Mouse (Mus musculus): ENCODE measurements around the gene Rexo1. TPM values are rescaled to one million over a fixed set of nuclear protein-coding genes. Genes with fewer than 3 reads are reported as not detected.

Rexo1 gene
- polyA plus RNA-seq, 1 experiment: 62.7 TPM

DNA sequence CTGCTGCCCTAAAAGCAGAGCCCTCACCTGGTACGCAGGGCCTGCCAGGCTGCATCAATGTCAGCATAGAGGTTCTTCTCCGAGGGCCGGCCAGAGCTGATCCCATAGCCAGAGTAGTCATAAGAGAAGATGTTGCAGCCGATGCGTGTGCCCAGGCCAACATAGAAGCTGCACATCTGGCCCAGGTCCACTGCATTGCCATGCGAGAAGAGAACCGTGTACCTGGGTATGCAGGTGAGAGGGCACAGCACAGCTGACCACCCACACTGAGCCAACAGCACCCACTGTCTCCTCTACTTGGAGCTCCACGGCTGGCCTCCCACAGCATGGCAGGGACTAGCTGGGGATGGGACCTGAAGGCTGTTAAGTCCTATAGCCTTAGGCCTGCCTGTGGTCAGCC, 24.2 kb upstream of the Rexo1 start:
- 82% methylated on average over 8 of the region's 8 CpGs for WGBS
- DNase-seq: no peak
- no peak for TF ChIP-seq POLR2A (IDR thresholded peaks at IDR 0.05; ENCODE audit: borderline replicate concordance, extremely low read depth, low read depth, low read length)
- no peak for TF ChIP-seq CTCF (IDR thresholded peaks at IDR 0.05; ENCODE audit: insufficient read depth, low read length)
- Histone ChIP-seq H3K4me3 (replicated peaks; ENCODE audit: extremely low read depth, low read depth, low read length) (no peak overlapping the region), H3K4me1 (ENCODE audit: control insufficient read depth, insufficient read depth, low read length) (peaks cover 33% of the 10 kb centered on the region)

DNA sequence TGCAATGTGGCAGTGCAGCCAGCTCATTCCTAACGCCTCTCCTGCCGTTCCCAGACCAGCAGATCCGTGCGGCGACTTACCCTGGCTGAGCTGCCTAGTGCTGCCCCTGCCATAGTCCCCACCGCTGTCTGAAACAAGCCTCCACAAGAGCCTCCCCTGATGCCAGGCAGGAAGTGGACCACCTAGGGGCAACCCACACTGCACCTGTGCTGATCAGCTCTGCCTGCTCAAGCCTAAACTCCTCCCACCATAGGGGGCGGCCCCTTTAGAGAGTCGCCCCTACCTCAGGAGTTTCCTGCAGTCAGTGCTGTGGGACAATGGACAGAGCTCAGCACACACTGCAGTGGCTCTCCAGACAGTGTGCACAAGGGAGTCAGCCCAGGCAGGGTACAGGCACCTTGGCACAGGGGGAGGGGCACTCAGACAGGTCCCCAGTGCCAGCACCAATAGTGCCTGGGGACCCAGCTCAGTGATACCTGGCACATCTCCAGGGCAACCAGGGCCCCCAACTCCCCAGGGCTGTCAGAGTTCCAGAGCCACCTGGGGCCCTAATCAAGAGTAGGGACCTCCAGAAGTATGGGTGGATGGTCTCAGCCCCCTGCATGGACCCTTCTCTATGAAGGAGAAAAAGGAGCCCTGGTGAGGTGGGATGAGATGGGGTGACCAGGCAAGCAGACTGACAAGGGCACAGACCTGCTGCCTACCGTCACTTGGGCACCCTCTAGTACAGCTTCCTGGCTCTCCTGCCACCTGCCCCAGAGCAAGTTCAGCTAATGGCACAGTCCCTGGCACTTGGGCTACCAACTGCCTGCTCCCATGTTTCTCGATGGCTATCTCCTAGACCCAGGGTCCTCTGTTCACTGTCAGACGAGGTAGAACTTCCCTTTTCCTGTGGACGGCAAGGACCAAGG, 23.5 kb upstream of the Rexo1 start:
- Histone ChIP-seq H3K4me1 (ENCODE audit: control insufficient read depth, insufficient read depth, low read length) (peaks cover 33% of the 10 kb centered on the region), H3K4me3 (replicated peaks; ENCODE audit: extremely low read depth, low read depth, low read length) (no peak overlapping the region)
- 50% methylated on average over 12 of the region's 12 CpGs for WGBS
- no peak for TF ChIP-seq CTCF (IDR thresholded peaks at IDR 0.05; ENCODE audit: insufficient read depth, low read length)
- no peak for TF ChIP-seq POLR2A (IDR thresholded peaks at IDR 0.05; ENCODE audit: borderline replicate concordance, extremely low read depth, low read depth, low read length)
- DNase-seq: no peak

DNA sequence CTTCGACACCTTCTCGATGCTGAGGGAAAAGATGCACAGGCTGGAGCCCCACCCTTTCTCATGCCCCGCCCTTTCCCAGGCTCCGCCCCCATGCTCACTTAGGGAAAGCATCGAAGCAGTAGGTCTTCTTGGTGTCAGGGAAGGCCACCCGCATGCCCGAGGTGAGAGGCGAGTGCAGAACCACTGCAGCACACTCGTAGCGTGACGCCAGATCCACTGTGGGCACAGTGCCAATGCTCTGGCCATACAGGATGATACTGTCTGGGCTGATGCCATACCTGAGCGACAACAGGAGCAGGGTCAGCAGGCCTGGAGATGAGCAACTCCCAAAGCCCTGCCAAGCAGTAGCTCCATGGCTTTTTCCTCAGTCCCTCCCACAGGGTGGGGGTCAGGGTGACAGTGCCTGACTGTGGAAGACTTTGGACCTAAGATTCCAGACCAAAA, 22.7 kb upstream of the Rexo1 start:
- peaks cover 28% of the 10 kb centered on the region for H3K4me1 ChIP-seq (ENCODE audit: control insufficient read depth, insufficient read depth, low read length)
- WGBS: 42% methylated on average over 12 of the region's 12 CpGs
- no peak overlapping the region for H3K4me3 ChIP-seq (replicated peaks; ENCODE audit: extremely low read depth, low read depth, low read length)
- no peak for TF ChIP-seq POLR2A (IDR thresholded peaks at IDR 0.05; ENCODE audit: borderline replicate concordance, extremely low read depth, low read depth, low read length)
- TF ChIP-seq CTCF (IDR thresholded peaks at IDR 0.05; ENCODE audit: insufficient read depth, low read length): no peak
- peak; percentile 5 for DNase-seq

DNA sequence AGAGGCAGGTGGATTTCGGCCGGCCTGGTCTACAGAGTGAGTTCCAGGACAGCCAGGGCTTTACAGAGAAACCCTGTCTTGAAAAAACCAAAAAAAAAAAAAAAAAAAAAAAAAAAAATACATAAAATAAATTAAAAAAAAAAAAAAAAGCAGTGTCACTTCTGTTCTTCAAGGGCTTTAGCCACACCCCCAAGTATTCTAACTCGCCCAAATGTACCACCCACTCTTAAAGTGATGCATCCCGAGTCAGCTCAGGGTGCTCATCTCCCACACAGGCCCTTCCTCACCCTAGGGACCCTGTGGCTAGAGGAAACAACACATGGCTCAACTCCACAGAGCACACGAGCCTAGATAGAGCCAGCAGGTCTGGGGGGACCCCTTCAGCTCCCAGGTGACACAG, 21.7 kb upstream of the Rexo1 start:
- no peak for DNase-seq
- 71% methylated on average over 5 of the region's 5 CpGs for WGBS
- Histone ChIP-seq H3K4me3 (replicated peaks; ENCODE audit: extremely low read depth, low read depth, low read length) (no peak overlapping the region), H3K4me1 (ENCODE audit: control insufficient read depth, insufficient read depth, low read length) (peaks cover 26% of the 10 kb centered on the region)
- TF ChIP-seq CTCF (IDR thresholded peaks at IDR 0.05; ENCODE audit: insufficient read depth, low read length): no peak
- no peak for TF ChIP-seq POLR2A (IDR thresholded peaks at IDR 0.05; ENCODE audit: borderline replicate concordance, extremely low read depth, low read depth, low read length)

DNA sequence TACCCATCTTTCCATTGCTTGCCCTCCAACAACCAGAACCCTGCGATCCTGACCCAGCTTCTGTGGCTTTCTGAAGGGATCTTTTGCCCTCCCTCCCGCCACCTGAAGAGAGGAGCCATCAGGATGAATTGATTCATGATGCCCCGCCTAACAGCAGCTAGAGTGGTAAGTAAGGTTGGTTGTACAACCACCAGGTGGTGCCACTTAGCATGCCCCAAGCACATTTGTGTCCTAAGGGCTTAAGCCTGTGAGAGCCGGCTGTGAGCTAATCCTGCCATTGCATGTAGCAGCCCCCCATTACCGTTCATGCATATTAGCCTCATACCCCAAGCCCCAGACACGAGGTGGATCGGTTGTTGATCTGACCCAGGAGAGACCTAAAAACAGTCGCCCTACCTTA, 17.6 kb upstream of the Rexo1 start:
- H3K4me1 ChIP-seq (ENCODE audit: control insufficient read depth, insufficient read depth, low read length): peaks cover 2% of the 10 kb centered on the region; the same call in 1 of the 2 replicates
- TF ChIP-seq CTCF (IDR thresholded peaks at IDR 0.05; ENCODE audit: insufficient read depth, low read length): peak; percentile 55
- no peak for TF ChIP-seq POLR2A (IDR thresholded peaks at IDR 0.05; ENCODE audit: borderline replicate concordance, extremely low read depth, low read depth, low read length)
- WGBS: 9% methylated on average over 8 of the region's 8 CpGs
- no peak for DNase-seq
- H3K4me3 ChIP-seq (replicated peaks; ENCODE audit: extremely low read depth, low read depth, low read length): no peak overlapping the region

DNA sequence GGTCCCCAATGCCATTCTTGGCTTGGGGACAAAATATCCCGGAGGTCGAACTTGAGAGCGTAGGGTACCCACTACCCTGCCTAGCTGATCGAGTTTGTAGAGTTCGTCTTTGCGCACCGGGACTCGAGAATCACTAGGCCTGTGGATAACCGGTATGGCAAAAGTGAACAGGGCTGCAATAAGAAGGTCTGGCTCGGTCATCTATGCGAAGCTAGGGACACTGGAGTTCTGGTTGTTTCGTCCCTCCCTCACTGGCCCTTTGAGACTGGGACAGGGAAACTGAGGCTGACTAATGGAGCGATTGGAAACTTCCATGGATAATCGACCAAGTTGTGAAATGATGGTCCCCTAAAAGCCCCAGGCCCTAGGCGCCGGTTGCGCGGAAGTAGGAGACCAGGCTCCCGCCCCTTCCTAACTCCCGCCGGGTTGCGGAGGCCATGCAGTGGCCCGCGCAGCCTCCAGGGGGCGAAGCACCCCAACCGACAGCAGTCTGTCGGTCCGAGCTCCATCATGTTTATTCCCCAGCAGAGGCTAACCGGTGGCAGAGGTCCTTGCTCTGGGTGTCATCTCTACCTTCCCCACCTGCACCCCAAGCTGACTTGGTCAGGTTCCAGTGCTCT, 16.9 kb upstream of the Rexo1 start:
- Histone ChIP-seq H3K4me1 (ENCODE audit: control insufficient read depth, insufficient read depth, low read length) (no peaks in the 10 kb centered on the region), H3K4me3 (replicated peaks; ENCODE audit: extremely low read depth, low read depth, low read length) (peak overlapping the region; percentile 90)
- WGBS: under 1% methylated on average over 29 of the region's 29 CpGs
- TF ChIP-seq POLR2A (IDR thresholded peaks at IDR 0.05; ENCODE audit: borderline replicate concordance, extremely low read depth, low read depth, low read length) (no peak), CTCF (IDR thresholded peaks at IDR 0.05; ENCODE audit: insufficient read depth, low read length) (peak; percentile 71)
- DNase-seq: peak; percentile 80

DNA sequence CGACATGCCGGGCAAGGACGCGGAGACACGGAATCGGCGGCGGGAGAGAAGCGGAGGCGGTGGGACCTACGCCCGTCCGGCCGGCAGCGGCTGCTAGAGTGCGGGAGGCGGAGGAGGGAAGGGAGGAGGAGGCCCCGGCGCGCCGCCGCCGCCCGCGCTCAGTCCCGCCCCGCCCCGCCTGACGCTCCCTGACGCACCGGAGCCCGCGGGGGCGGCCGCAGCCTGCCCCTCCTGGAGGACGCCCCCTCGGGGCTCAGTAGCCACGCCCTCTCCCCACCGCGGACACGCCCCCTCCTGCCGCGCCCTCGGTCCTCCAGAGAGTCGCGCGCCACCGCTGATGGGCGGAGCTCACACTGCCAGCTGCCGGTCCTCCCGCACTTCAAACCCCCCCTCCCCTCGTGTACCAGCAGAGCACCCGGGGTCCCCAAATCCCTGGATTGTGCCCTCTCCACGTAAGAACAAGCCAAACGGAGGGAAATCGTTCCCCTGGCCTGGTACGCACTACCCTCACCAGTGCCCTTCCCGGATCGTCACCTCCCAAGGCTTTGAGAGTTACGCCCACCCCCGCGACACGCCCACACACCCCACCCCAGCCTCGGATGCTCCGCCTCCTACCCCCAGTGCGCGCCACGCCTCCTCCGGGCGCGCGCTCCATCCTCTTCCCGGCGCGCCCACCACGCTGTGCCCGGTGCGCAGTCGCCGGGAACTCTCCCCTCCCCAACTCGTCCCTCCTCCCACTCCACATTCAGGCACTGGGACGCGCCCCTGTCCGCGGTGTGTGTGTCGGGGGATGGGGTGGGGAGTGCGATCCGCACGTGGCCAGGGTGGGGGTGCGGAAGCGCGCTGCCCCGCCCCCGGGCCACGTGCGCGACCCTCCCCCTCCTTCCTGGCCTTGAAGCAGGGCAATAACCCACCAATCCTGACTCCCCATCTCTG, 16.1 kb upstream of the Rexo1 start, which contains the start of gene Klf16:
Gene Klf16, minus strand, starts transcription at position 127 of the 936 bp plus-strand sequence.
- under 1% methylated on average over 84 of the region's 97 CpGs for WGBS
- DNase-seq: peak; percentile 99
- Histone ChIP-seq H3K4me1 (ENCODE audit: control insufficient read depth, insufficient read depth, low read length) (no peaks in the 10 kb centered on the region), H3K4me3 (replicated peaks; ENCODE audit: extremely low read depth, low read depth, low read length) (peak within 1 kb of the TSS; percentile 90)
- TF ChIP-seq CTCF (IDR thresholded peaks at IDR 0.05; ENCODE audit: insufficient read depth, low read length) (no peak), POLR2A (IDR thresholded peaks at IDR 0.05; ENCODE audit: borderline replicate concordance, extremely low read depth, low read depth, low read length) (peak; percentile 93; the same call in 1 of the 2 replicates)

DNA sequence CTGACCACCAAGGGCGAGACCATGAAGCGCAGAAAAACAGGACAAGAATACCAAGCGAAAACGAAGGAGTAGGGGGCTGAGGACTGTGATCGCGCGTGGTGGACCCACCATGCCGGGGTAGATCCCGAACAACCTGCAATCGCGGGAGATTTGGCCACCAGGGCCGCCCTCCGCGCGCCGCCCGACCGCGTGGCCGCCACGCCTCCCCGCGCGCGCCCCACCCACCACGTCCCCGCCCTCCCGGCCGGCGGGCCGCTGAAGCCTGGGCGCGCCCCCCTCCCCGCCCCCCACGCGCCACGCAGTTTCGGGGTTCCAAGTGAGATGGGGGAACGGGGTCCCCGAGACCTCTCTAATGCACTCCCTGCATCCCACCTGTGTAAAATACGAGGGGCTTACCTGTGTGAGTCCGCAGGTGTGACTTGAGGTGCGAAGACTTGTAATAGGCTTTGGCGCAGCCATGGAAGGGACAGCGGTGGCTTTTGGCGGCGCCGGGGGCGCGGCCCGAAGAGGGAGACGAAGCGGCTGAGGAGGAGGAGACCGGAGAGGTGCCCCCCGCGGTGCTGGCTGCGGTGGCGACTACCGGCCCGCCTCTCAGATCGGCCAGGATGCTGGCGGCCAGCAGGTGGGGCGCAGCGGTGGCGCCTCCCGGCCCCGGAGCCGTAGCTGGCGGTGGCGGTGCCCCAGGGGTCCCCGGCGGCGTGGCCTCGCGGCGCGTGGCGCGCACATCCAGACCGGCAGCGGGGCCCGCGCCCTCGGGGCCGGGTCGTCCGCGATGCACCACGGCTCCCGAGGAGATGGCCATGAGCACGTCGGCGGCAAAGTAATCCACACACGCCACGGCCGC, 15.2 kb upstream of the Rexo1 start:
- TF ChIP-seq POLR2A (IDR thresholded peaks at IDR 0.05; ENCODE audit: borderline replicate concordance, extremely low read depth, low read depth, low read length) (no peak), CTCF (IDR thresholded peaks at IDR 0.05; ENCODE audit: insufficient read depth, low read length) (no peak)
- H3K4me1 ChIP-seq (ENCODE audit: control insufficient read depth, insufficient read depth, low read length): no peaks in the 10 kb centered on the region
- WGBS: under 1% methylated on average over 90 of the region's 96 CpGs
- DNase-seq: peak; percentile 60
- peak overlapping the region; percentile 81 for H3K4me3 ChIP-seq (replicated peaks; ENCODE audit: extremely low read depth, low read depth, low read length)

Measured in lung, adult 2 months (tissue).